Mouse (Mus musculus): Measurements from ENCODE around the gene Mtfmt. TPM values are rescaled to one million over a fixed set of nuclear protein-coding genes. Genes with fewer than 3 reads are reported as not detected.

Gene Mtfmt
- polyA plus RNA-seq, 1 experiment, result 7.5 TPM

- TF ChIP-seq POLR2A (IDR thresholded peaks at IDR 0.05; ENCODE audit: borderline replicate concordance, extremely low read depth, low read depth, low read length) (no peak), CTCF (IDR thresholded peaks at IDR 0.05; ENCODE audit: insufficient read depth, low read length) (no peak)
- DNase-seq, result no peak
- 81% methylated on average over 11 of the region's 11 CpGs for WGBS
- H3K4me3 ChIP-seq (replicated peaks; ENCODE audit: extremely low read depth, low read depth, low read length), result no peak within 1 kb of the TSS
- no peaks in the 10 kb centered on the region for H3K4me1 ChIP-seq (ENCODE audit: control insufficient read depth, insufficient read depth, low read length)
Measured at GRCm38 (mm10) chr9:65422760-65423501, 12.7 kb upstream of the Mtfmt start, which contains the start of gene Slc51b. TSS of gene Slc51b (minus strand) at chr9:65422955.

- DNase-seq, result no peak
- H3K4me1 ChIP-seq (ENCODE audit: control insufficient read depth, insufficient read depth, low read length), result no peaks in the 10 kb centered on the region
- no peak for TF ChIP-seq CTCF (IDR thresholded peaks at IDR 0.05; ENCODE audit: insufficient read depth, low read length)
- TF ChIP-seq POLR2A (IDR thresholded peaks at IDR 0.05; ENCODE audit: borderline replicate concordance, extremely low read depth, low read depth, low read length), result no peak
- WGBS, result 20% methylated on average over 3 of the region's 3 CpGs
- H3K4me3 ChIP-seq (replicated peaks; ENCODE audit: extremely low read depth, low read depth, low read length), result no peak overlapping the region
Measured at GRCm38 (mm10) chr9:65424393-65424792, 11.2 kb upstream of the Mtfmt start.

- no peak overlapping the region for H3K4me3 ChIP-seq (replicated peaks; ENCODE audit: extremely low read depth, low read depth, low read length)
- no peak for DNase-seq
- no peak for TF ChIP-seq POLR2A (IDR thresholded peaks at IDR 0.05; ENCODE audit: borderline replicate concordance, extremely low read depth, low read depth, low read length)
- no peak for TF ChIP-seq CTCF (IDR thresholded peaks at IDR 0.05; ENCODE audit: insufficient read depth, low read length)
- no peaks in the 10 kb centered on the region for H3K4me1 ChIP-seq (ENCODE audit: control insufficient read depth, insufficient read depth, low read length)
- WGBS, result 60% methylated on average over 2 of the region's 2 CpGs
Measured at GRCm38 (mm10) chr9:65427511-65427910, 8.1 kb upstream of the Mtfmt start.

GRCm38 (mm10) chr9:65428003-65428402 is 7.6 kb upstream of the Mtfmt start:
- TF ChIP-seq CTCF (IDR thresholded peaks at IDR 0.05; ENCODE audit: insufficient read depth, low read length) (no peak), POLR2A (IDR thresholded peaks at IDR 0.05; ENCODE audit: borderline replicate concordance, extremely low read depth, low read depth, low read length) (no peak)
- H3K4me3 ChIP-seq (replicated peaks; ENCODE audit: extremely low read depth, low read depth, low read length), result no peak overlapping the region
- no peaks in the 10 kb centered on the region for H3K4me1 ChIP-seq (ENCODE audit: control insufficient read depth, insufficient read depth, low read length)
- no peak for DNase-seq
- 82% methylated on average over 5 of the region's 5 CpGs for WGBS

- no peak overlapping the region for H3K4me3 ChIP-seq (replicated peaks; ENCODE audit: extremely low read depth, low read depth, low read length)
Measured at GRCm38 (mm10) chr9:65430401-65430800, 5.2 kb upstream of the Mtfmt start.

GRCm38 (mm10) chr9:65430921-65431320 is 4.7 kb upstream of the Mtfmt start:
- no peak for TF ChIP-seq POLR2A (IDR thresholded peaks at IDR 0.05; ENCODE audit: borderline replicate concordance, extremely low read depth, low read depth, low read length)
- no peak for TF ChIP-seq CTCF (IDR thresholded peaks at IDR 0.05; ENCODE audit: insufficient read depth, low read length)
- DNase-seq, result no peak
- no peaks in the 10 kb centered on the region for H3K4me1 ChIP-seq (ENCODE audit: control insufficient read depth, insufficient read depth, low read length)
- WGBS, result 89% methylated on average over 5 of the region's 5 CpGs
- no peak overlapping the region for H3K4me3 ChIP-seq (replicated peaks; ENCODE audit: extremely low read depth, low read depth, low read length)

More at GRCm38 (mm10) chr9:65430401-65430800, 5.2 kb upstream of the Mtfmt start:
- DNase-seq, result no peak
- H3K4me1 ChIP-seq (ENCODE audit: control insufficient read depth, insufficient read depth, low read length), result no peaks in the 10 kb centered on the region
- TF ChIP-seq POLR2A (IDR thresholded peaks at IDR 0.05; ENCODE audit: borderline replicate concordance, extremely low read depth, low read depth, low read length) (no peak), CTCF (IDR thresholded peaks at IDR 0.05; ENCODE audit: insufficient read depth, low read length) (no peak)

GRCm38 (mm10) chr9:65432236-65432635 is 3.3 kb upstream of the Mtfmt start:
- TF ChIP-seq POLR2A (IDR thresholded peaks at IDR 0.05; ENCODE audit: borderline replicate concordance, extremely low read depth, low read depth, low read length), result no peak
- TF ChIP-seq CTCF (IDR thresholded peaks at IDR 0.05; ENCODE audit: insufficient read depth, low read length), result peak; percentile 73
- WGBS, result 2% methylated on average over 3 of the region's 3 CpGs

GRCm38 (mm10) chr9:65434140-65434539 is 1.4 kb upstream of the Mtfmt start:
- H3K4me3 ChIP-seq (replicated peaks; ENCODE audit: extremely low read depth, low read depth, low read length), result no peak overlapping the region
- peak; percentile 43 for DNase-seq
- WGBS, result 62% methylated on average over 5 of the region's 5 CpGs

More at GRCm38 (mm10) chr9:65432236-65432635, 3.3 kb upstream of the Mtfmt start:
- Histone ChIP-seq H3K4me3 (replicated peaks; ENCODE audit: extremely low read depth, low read depth, low read length) (no peak overlapping the region), H3K4me1 (ENCODE audit: control insufficient read depth, insufficient read depth, low read length) (peaks cover 2% of the 10 kb centered on the region; the same call in 1 of the 2 replicates)
- DNase-seq, result peak; percentile 79

GRCm38 (mm10) chr9:65435211-65435610 is 371 bp upstream of the Mtfmt start:
- no peak for DNase-seq
- 67% methylated on average over 4 of the region's 4 CpGs for WGBS
- Histone ChIP-seq H3K4me1 (ENCODE audit: control insufficient read depth, insufficient read depth, low read length) (peaks cover 2% of the 10 kb centered on the region; the same call in 1 of the 2 replicates), H3K4me3 (replicated peaks; ENCODE audit: extremely low read depth, low read depth, low read length) (no peak overlapping the region)
- TF ChIP-seq POLR2A (IDR thresholded peaks at IDR 0.05; ENCODE audit: borderline replicate concordance, extremely low read depth, low read depth, low read length) (no peak), CTCF (IDR thresholded peaks at IDR 0.05; ENCODE audit: insufficient read depth, low read length) (no peak)

More at GRCm38 (mm10) chr9:65434140-65434539, 1.4 kb upstream of the Mtfmt start:
- no peak for TF ChIP-seq POLR2A (IDR thresholded peaks at IDR 0.05; ENCODE audit: borderline replicate concordance, extremely low read depth, low read depth, low read length)
- TF ChIP-seq CTCF (IDR thresholded peaks at IDR 0.05; ENCODE audit: insufficient read depth, low read length), result peak; percentile 52; the same call in 1 of the 2 replicates
- H3K4me1 ChIP-seq (ENCODE audit: control insufficient read depth, insufficient read depth, low read length), result peaks cover 2% of the 10 kb centered on the region; the same call in 1 of the 2 replicates

GRCm38 (mm10) chr9:65444692-65445091 is 9.1 kb downstream of the Mtfmt start:
- no peak for DNase-seq
- H3K4me3 ChIP-seq (replicated peaks; ENCODE audit: extremely low read depth, low read depth, low read length), result no peak overlapping the region
- 96% methylated on average over 4 of the region's 4 CpGs for WGBS
- no peak for TF ChIP-seq CTCF (IDR thresholded peaks at IDR 0.05; ENCODE audit: insufficient read depth, low read length)
- no peak for TF ChIP-seq POLR2A (IDR thresholded peaks at IDR 0.05; ENCODE audit: borderline replicate concordance, extremely low read depth, low read depth, low read length)
- no peaks in the 10 kb centered on the region for H3K4me1 ChIP-seq (ENCODE audit: control insufficient read depth, insufficient read depth, low read length)
